In genomic region chr5:8293287-8293686, GRCm38 (mm10) we compare ENCODE assay signal across 14 mouse cellular contexts.
DNase-seq lines count a peak whose midpoint lies in the region; ATAC-seq and TF ChIP-seq lines count a peak whose summit lies in the region.
"Had no signal": no experiment of that assay in that cellular context is flagged by ENCODE, and none has a peak within 500 bp of the region (broad histone marks: within the 10 kb centered on the region; RNA-seq: fewer than 3 reads in every experiment).

No protein-coding gene starts in this region.

- 13% methylated on average over 1 of the region's 1 CpGs for WGBS in hindbrain, embryonic 11.5 days
- WGBS in hindbrain, postnatal 0 days, result 17% methylated on average over 1 of the region's 1 CpGs
- 13% methylated on average over 1 of the region's 1 CpGs for WGBS in neural tube, embryonic 12.5 days
- WGBS in neural tube, embryonic 15.5 days, result 7% methylated on average over 1 of the region's 1 CpGs
- WGBS in embryonic facial prominence, embryonic 12.5 days, result 4% methylated on average over 1 of the region's 1 CpGs

- no peaks in the 10 kb centered on the region for H3K9me3 ChIP-seq in hindbrain, embryonic 11.5 days (ENCODE audit: control insufficient read depth, low read length)
- no peaks in the 10 kb centered on the region for H3K9me3 ChIP-seq in hindbrain, postnatal 0 days (ENCODE audit: low read length)
- no peaks in the 10 kb centered on the region for H3K9me3 ChIP-seq in neural tube, embryonic 12.5 days
- no peaks in the 10 kb centered on the region for H3K9me3 ChIP-seq in neural tube, embryonic 15.5 days (replicated peaks)
- H3K9me3 ChIP-seq in embryonic facial prominence, embryonic 12.5 days, result no peaks in the 10 kb centered on the region
- H3K9me3 ChIP-seq: G1E had no signal

- H3K4me3 ChIP-seq in hindbrain, embryonic 11.5 days (ENCODE audit: low read depth, low read length), result no peak overlapping the region
- no peak overlapping the region for H3K4me3 ChIP-seq in hindbrain, postnatal 0 days (ENCODE audit: low read length)
- H3K4me3 ChIP-seq in neural tube, embryonic 12.5 days, result no peak overlapping the region
- no peak overlapping the region for H3K4me3 ChIP-seq in neural tube, embryonic 15.5 days (replicated peaks)
- H3K4me3 ChIP-seq in embryonic facial prominence, embryonic 12.5 days, result no peak overlapping the region

- H3K4me2 ChIP-seq in hindbrain, embryonic 11.5 days (replicated peaks; ENCODE audit: low read depth, low read length), result no peak overlapping the region
- H3K4me2 ChIP-seq in hindbrain, postnatal 0 days (ENCODE audit: low read depth, low read length), result no peak overlapping the region
- no peak overlapping the region for H3K4me2 ChIP-seq in neural tube, embryonic 12.5 days (replicated peaks)
- H3K4me2 ChIP-seq in neural tube, embryonic 15.5 days, result no peak overlapping the region
- no peak overlapping the region for H3K4me2 ChIP-seq in embryonic facial prominence, embryonic 12.5 days (replicated peaks)

- no peaks in the 10 kb centered on the region for H3K27me3 ChIP-seq in hindbrain, embryonic 11.5 days (ENCODE audit: control insufficient read depth, insufficient read depth, low read length)
- no peaks in the 10 kb centered on the region for H3K27me3 ChIP-seq in hindbrain, postnatal 0 days (ENCODE audit: insufficient read depth, low read length)
- H3K27me3 ChIP-seq in neural tube, embryonic 12.5 days (replicated peaks), result no peaks in the 10 kb centered on the region
- H3K27me3 ChIP-seq in neural tube, embryonic 15.5 days (replicated peaks), result no peaks in the 10 kb centered on the region
- H3K27me3 ChIP-seq in embryonic facial prominence, embryonic 12.5 days, result no peaks in the 10 kb centered on the region

- no peaks in the 10 kb centered on the region for H3K36me3 ChIP-seq in hindbrain, embryonic 11.5 days (ENCODE audit: control insufficient read depth, insufficient read depth, low read length)
- H3K36me3 ChIP-seq in hindbrain, postnatal 0 days (ENCODE audit: insufficient read depth, low read length), result no peaks in the 10 kb centered on the region
- H3K36me3 ChIP-seq in neural tube, embryonic 12.5 days, result no peaks in the 10 kb centered on the region
- H3K36me3 ChIP-seq in neural tube, embryonic 15.5 days, result no peaks in the 10 kb centered on the region
- no peaks in the 10 kb centered on the region for H3K36me3 ChIP-seq in embryonic facial prominence, embryonic 12.5 days
- H3K36me3 ChIP-seq: G1E had no signal

- DNase-seq in hindbrain, embryonic 11.5 days (ENCODE audit: low spot score), result peak; percentile 20
- DNase-seq in hindbrain, postnatal 0 days (ENCODE audit: low spot score), result no peak
- no peak for DNase-seq in thymus, postnatal 4 days
- no peak for DNase-seq in gastrocnemius, postnatal 10 days
- DNase-seq in cerebellum, adult 9-10 months, result no peak
- DNase-seq: gastrocnemius, postnatal 14 days; heart, postnatal 10 days; liver, postnatal 0 days; spleen, adult 18-20 months; thymus, adult 18-20 months had no signal

- no peak overlapping the region for H3K27ac ChIP-seq in hindbrain, embryonic 11.5 days (ENCODE audit: low read depth, low read length)
- no peak overlapping the region for H3K27ac ChIP-seq in hindbrain, postnatal 0 days
- no peak overlapping the region for H3K27ac ChIP-seq in neural tube, embryonic 12.5 days
- H3K27ac ChIP-seq in neural tube, embryonic 15.5 days (replicated peaks), result no peak overlapping the region
- H3K27ac ChIP-seq in embryonic facial prominence, embryonic 12.5 days, result no peak overlapping the region

- ATAC-seq in hindbrain, embryonic 11.5 days (ENCODE audit: low FRiP score), result peak; percentile 41
- no peak for ATAC-seq in hindbrain, postnatal 0 days
- ATAC-seq in neural tube, embryonic 12.5 days (ENCODE audit: low FRiP score, low read depth), result peak; percentile 56
- no peak for ATAC-seq in neural tube, embryonic 15.5 days (ENCODE audit: low FRiP score)
- peak; percentile 41; the same call in 1 of the 2 replicates for ATAC-seq in embryonic facial prominence, embryonic 12.5 days (ENCODE audit: insufficient number of reproducible peaks, insufficient read depth, low FRiP score, low TSS enrichment)
- ATAC-seq: liver, postnatal 0 days had no signal

- no peak for TF ChIP-seq CTCF in hindbrain, postnatal 0 days (IDR thresholded peaks at IDR 0.05; ENCODE audit: low read depth)

- H3K4me1 ChIP-seq in hindbrain, embryonic 11.5 days (replicated peaks; ENCODE audit: control insufficient read depth, insufficient read depth, low read length), result no peaks in the 10 kb centered on the region
- H3K4me1 ChIP-seq in hindbrain, postnatal 0 days (ENCODE audit: insufficient read depth, low read length), result no peaks in the 10 kb centered on the region; the same call in 1 of the 2 replicates
- no peaks in the 10 kb centered on the region for H3K4me1 ChIP-seq in neural tube, embryonic 12.5 days
- H3K4me1 ChIP-seq in neural tube, embryonic 15.5 days, result peaks cover 7% of the 10 kb centered on the region; the same call in 1 of the 2 replicates
- H3K4me1 ChIP-seq in embryonic facial prominence, embryonic 12.5 days, result 0 out of 2 replicates have a peak, but pooled peaks cover 4% of the 10 kb centered on the region

- H3K9ac ChIP-seq in hindbrain, embryonic 11.5 days (ENCODE audit: low read depth, low read length), result no peak overlapping the region
- no peak overlapping the region for H3K9ac ChIP-seq in hindbrain, postnatal 0 days (replicated peaks; ENCODE audit: low read length)
- no peak overlapping the region for H3K9ac ChIP-seq in neural tube, embryonic 12.5 days
- H3K9ac ChIP-seq in neural tube, embryonic 15.5 days (replicated peaks), result no peak overlapping the region
- no peak overlapping the region for H3K9ac ChIP-seq in embryonic facial prominence, embryonic 12.5 days
- H3K9ac ChIP-seq: liver, postnatal 0 days had no signal

Comparison
In these comparisons a context has a peak if more than half of its experiments do, and no peak if none do; other contexts are left out.
1. ATAC-seq: peak in hindbrain, embryonic 11.5 days (single experiment), neural tube, embryonic 12.5 days (single experiment) and embryonic facial prominence, embryonic 12.5 days (single experiment); none in hindbrain, postnatal 0 days (single experiment) and neural tube, embryonic 15.5 days (single experiment).